Mouse (Mus musculus) liver, embryonic 14.5 days (tissue): ENCODE measurements at regions not wholly inside any gene's neighbourhood (a gene's known extent, or its start where the extent isn't known, plus 50 kb on each side); places are given as distances from the start of the nearest gene placed in this dataset.

Experiments
- ATAC-seq: fragments of 200-750 bp; cut with Nextera tagmentation; 2 replicates; pipeline ENCODE4 v1.8.0; 2017; ENCODE audit warnings: moderate number of reproducible peaks, mild to moderate bottlenecking, moderate library complexity; ENCODE audit not compliant: insufficient read depth
- DNase-seq, 3 experiments: peaks; one replicate each; pipeline ENCODE4 v3.0.0-alpha.2; 2012 to 2013; ENCODE audit warnings: low read depth in 3 of 3, low spot score in 3 of 3
- H3K27ac ChIP-seq: fragments of 300-500 bp; sonication (generic); 2 replicates; pipeline ENCODE4 v1.5.1; 2014; ENCODE audit warnings: moderate library complexity, mild to moderate bottlenecking, control low read depth, inconsistent platforms
- H3K27me3 ChIP-seq: fragments of 300-500 bp; sonication (generic); 2 replicates; pipeline ENCODE4 v1.6.1; 2014; ENCODE audit warnings: mild to moderate bottlenecking, low read length, moderate library complexity; ENCODE audit not compliant: control insufficient read depth, insufficient read depth
- H3K36me3 ChIP-seq: fragments of 300-500 bp; sonication (generic); replicated peaks from 2 replicates; pipeline ENCODE4 v1.6.1; 2014; ENCODE audit warnings: low read depth; ENCODE audit not compliant: control insufficient read depth, insufficient read depth
- H3K4me1 ChIP-seq, 2 experiments: fragments of 200-500 bp in 1 of 2; fragments of 300-500 bp in 1 of 2; sonication (generic) in 1 of 2; replicated peaks; 2 replicates each; pipeline ENCODE4 v1.6.1; 2012 to 2014; ENCODE audit warnings: antibody characterized with exemption in 1 of 2, inconsistent platforms in 1 of 2, low read length in 1 of 2; ENCODE audit not compliant: control insufficient read depth in 2 of 2, insufficient read depth in 2 of 2
- H3K4me2 ChIP-seq: fragments of 300-500 bp; sonication (generic); 2 replicates; pipeline ENCODE4 v1.6.1; 2014; ENCODE audit warnings: low read depth, mild to moderate bottlenecking, control low read depth, moderate library complexity
- H3K4me3 ChIP-seq, 2 experiments: fragments of 200-500 bp in 1 of 2; fragments of 300-500 bp in 1 of 2; sonication (generic) in 1 of 2; 2 replicates each; pipeline ENCODE4 v1.5.1; 2012 to 2014; ENCODE audit warnings: low read depth in 2 of 2, low read length in 2 of 2, mild to moderate bottlenecking in 2 of 2, control low read depth in 1 of 2, inconsistent platforms in 1 of 2, moderate library complexity in 1 of 2; ENCODE audit not compliant: insufficient read depth in 1 of 2
- H3K9ac ChIP-seq: fragments of 300-500 bp; sonication (generic); replicated peaks from 2 replicates; pipeline ENCODE4 v1.6.1; 2014; ENCODE audit warnings: mild to moderate bottlenecking, control low read depth, moderate library complexity
- H3K9me3 ChIP-seq: fragments of 300-500 bp; sonication (generic); 2 replicates; pipeline ENCODE4 v1.6.1; 2016; ENCODE audit warnings: low read length, mixed read lengths; ENCODE audit not compliant: control insufficient read depth
- CTCF ChIP-seq: IDR thresholded peaks from 2 replicates; pipeline ENCODE4 v1.5.1; 2016; ENCODE audit warnings: antibody characterized with exemption, low read depth, control low read depth
- EP300 ChIP-seq: IDR thresholded peaks from 2 replicates; pipeline ENCODE4 v1.6.1; 2016; ENCODE audit warnings: antibody characterized with exemption, low read depth
- WGBS: fragments of 180-500 bp; shearing (Covaris S2); extraction: QIAGEN DNeasy Blood & Tissue Kit; methylation state at CpG from one replicate; pipeline ENCODE4 v1.1.7; 2014; ENCODE audit not compliant: insufficient replicate concordance; 5-methylcytosine and 5-hydroxymethylcytosine counted together

DNA sequence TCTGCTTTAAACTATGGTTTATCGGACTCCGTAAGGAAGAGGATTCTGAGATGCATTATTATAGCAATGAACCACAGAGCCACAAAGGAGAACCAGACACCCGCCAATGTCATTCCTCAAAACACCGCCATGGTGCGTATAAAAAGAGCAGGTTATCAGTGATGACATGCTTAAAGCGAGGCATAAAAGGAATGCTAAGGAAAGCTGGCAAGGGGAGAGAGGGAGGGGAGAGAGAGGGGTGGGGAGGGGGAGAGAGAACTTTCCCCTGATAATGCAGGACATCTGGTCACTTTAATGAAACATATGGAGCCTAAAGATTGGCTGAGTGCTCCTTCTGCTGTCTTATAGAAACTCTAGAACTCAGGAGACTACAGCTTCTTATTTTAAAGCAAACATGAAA, 222.8 kb upstream of the Lrig3 start:
- Histone ChIP-seq H3K4me1 (no peaks in the 10 kb centered on the region), H3K4me2 (no peak overlapping the region), H3K9ac (no peak overlapping the region), H3K27me3 (no peaks in the 10 kb centered on the region), H3K9me3 (no peaks in the 10 kb centered on the region), H3K4me3 (no peak overlapping the region), H3K27ac (no peak overlapping the region), H3K36me3 (no peaks in the 10 kb centered on the region)
- no peak for ATAC-seq
- TF ChIP-seq EP300 (no peak), CTCF (no peak)
- no peak for DNase-seq
- WGBS, result 73% methylated on average over 6 of the region's 6 CpGs

DNA sequence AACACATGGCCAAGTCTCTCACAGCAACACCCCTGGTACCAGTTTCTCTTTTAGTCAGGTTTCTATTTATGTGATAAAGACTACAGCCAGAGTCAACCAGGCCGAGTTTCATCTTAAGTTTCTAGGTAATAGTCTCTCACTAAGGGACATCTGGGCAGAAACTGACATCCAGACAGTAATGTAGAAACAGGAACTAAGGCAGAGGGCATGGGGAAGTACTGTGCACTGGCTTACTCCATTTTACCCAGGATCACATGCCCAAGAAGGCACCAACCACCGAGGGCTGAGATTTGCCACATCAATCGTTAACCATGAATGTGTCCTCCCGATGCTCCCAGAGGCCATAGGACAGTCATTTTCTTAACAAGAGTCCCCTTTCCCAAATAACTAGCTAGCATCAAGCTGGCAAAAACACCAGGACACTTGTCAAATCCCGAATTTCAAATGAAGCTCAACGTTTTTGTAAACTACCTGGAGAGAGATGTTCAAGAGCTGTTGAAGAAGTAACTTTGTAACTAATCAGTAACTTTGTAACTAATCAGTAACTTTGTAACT, 216.9 kb upstream of the Lrig3 start:
- 42% methylated on average over 6 of the region's 6 CpGs for WGBS
- Histone ChIP-seq H3K27me3 (no peaks in the 10 kb centered on the region), H3K4me1 (no peaks in the 10 kb centered on the region), H3K9ac (no peak overlapping the region), H3K4me2 (no peak overlapping the region), H3K9me3 (no peaks in the 10 kb centered on the region), H3K27ac (no peak overlapping the region), H3K4me3 (no peak overlapping the region), H3K36me3 (no peaks in the 10 kb centered on the region)
- no peak for ATAC-seq
- TF ChIP-seq EP300 (no peak), CTCF (no peak)
- DNase-seq, result no peak

DNA sequence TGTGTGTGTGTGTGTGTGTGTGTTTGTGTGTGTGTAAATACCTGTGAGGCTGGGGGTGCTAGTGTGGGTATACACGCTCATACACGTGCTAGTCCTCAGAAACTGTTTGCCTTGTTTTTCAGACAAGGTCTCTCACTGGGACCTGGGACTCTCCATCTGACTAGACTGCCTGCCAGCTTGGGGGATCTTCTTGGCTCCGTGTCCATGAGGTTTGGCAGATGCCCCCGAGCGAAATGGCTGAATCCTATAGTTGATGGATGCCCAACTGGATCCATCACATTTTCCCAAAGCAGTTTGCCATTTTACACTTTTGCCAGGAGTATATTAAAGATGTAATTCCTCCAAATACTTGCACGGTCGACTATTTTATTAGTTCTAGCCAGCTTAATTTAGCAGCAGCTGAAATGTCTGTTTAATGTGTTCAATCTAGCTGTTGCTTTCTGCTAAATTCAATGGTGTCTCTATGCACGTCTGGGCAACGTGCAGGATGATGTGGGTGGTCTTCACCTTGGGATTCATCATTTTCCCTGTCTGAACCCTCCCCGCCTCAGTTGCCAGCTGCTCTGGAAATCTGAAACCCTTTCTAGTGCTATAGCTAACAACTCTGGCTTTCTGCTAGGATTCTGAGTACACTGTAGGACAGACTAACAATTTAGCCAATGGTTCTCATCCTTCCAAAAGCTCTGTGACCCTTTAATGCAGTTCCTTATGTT, 213.3 kb upstream of the Lrig3 start:
- Histone ChIP-seq H3K4me3 (no peak overlapping the region), H3K9ac (no peak overlapping the region), H3K9me3 (no peaks in the 10 kb centered on the region), H3K27me3 (no peaks in the 10 kb centered on the region), H3K36me3 (no peaks in the 10 kb centered on the region), H3K4me2 (no peak overlapping the region), H3K27ac (no peak overlapping the region), H3K4me1 (no peaks in the 10 kb centered on the region)
- DNase-seq (no peak), ATAC-seq (no peak)
- TF ChIP-seq EP300 (no peak), CTCF (no peak)
- WGBS, result 63% methylated on average over 10 of the region's 10 CpGs

DNA sequence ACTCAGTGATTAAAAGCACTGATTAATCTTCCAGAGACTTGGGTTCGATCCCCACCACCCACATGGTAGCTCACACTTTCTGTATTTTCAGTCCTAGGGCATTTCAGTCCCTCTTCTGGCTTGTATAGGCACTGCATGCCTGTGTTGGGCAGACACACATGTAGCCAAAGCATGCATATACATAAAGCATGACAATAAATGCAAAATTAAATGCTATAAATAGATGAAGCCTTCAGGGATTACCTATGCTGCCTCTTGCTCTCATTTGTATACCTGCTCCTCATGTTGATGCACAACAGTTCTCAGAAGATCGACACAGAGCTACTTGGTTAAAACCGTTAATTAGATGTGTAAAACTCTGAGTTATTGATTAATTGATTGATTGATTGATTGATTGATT, 206.8 kb upstream of the Lrig3 start:
- Histone ChIP-seq H3K9ac (no peak overlapping the region), H3K4me1 (no peaks in the 10 kb centered on the region), H3K36me3 (no peaks in the 10 kb centered on the region), H3K9me3 (no peaks in the 10 kb centered on the region), H3K27me3 (no peaks in the 10 kb centered on the region), H3K27ac (no peak overlapping the region), H3K4me3 (no peak overlapping the region), H3K4me2 (no peak overlapping the region)
- TF ChIP-seq CTCF (no peak), EP300 (no peak)
- 54% methylated on average over 3 of the region's 3 CpGs for WGBS
- no peak for DNase-seq
- ATAC-seq, result no peak

DNA sequence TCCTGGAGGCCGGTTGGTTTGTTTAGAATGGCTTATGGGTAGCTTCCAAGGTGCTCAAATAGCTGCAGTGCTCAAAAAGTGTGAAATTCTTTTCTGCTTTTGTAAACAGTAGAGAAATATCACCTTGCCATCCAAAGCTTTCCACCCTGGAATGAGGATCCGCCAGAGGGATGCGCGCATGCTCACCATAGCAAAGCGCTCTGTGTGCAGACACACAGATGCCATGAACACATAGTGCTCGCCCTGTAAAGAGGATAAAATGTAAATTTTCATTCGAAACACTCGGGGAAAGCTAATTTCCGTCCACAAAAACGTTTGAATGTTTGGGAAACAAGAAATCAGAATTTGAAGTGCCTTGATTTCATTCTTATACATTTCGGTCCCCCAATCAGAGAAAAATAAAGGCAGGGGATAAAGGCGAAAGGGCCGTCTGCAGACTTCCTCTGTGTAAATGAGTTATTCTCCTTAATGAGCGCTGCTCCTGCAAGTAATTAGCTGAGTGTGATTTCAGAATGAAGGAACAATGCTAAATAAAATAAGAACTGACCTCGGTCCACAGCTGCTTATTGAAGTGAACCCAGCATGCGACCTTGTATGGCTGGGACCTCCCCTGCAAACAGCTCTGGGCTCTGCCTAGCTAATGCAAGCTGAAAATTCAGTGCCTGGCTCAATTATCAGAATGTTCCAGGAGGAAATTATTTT, 203.4 kb upstream of the Lrig3 start:
- Histone ChIP-seq H3K27ac (no peak overlapping the region), H3K4me3 (no peak overlapping the region), H3K4me2 (no peak overlapping the region), H3K27me3 (no peaks in the 10 kb centered on the region), H3K36me3 (no peaks in the 10 kb centered on the region), H3K9ac (no peak overlapping the region), H3K9me3 (no peaks in the 10 kb centered on the region), H3K4me1 (no peaks in the 10 kb centered on the region)
- DNase-seq (no peak), ATAC-seq (no peak)
- TF ChIP-seq EP300 (no peak), CTCF (no peak)
- 72% methylated on average over 16 of the region's 16 CpGs for WGBS
